Mouse (Mus musculus): Measurements from ENCODE around the gene Ell3.

DNA sequence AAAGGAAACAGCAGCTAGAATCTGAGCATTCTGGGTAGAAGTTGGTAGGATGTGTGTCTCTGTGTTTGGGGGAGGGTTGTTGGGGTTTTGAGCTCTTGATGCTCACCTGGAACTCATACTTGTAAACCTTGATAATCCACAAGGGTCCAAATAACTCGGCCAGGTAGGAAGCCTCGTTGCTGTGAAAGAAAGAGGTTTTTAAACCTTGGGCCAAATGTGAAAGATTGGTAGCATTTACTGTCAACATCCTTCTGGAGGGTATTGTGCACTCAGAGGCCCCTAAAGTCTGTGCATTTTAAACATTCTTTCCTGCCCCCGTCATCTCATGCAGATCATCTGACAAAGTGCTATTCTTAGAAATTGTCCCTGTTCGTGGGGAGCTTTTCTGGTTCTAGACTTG is 8.9 kb upstream of the Ell3 start, which contains the start of gene Hypk:
- TF ChIP-seq CTCF (IDR thresholded peaks at IDR 0.05; ENCODE audit: low read depth, low read length): no peak
- TF ChIP-seq POLR2A (IDR thresholded peaks at IDR 0.05; ENCODE audit: extremely low read depth, insufficient read depth, low read length): no peak

All from liver, adult 2 months (tissue).